Mouse (Mus musculus): Measurements from ENCODE around the gene Irf2bp1.
A peak's percentile ranks its signal among the peaks of the same experiment; 100 is the strongest.

The Irf2bp1 gene

GRCm38 (mm10) chr7:19028067-19028466, 24.2 kb downstream of the Irf2bp1 start:
- DNase-seq (ENCODE audit: low spot score in 2 of 2), result no peak

GRCm38 (mm10) chr7:19029084-19029653, 25.3 kb downstream of the Irf2bp1 start:
- DNase-seq (ENCODE audit: low spot score in 2 of 2), result no peak

- DNase-seq (ENCODE audit: low spot score in 2 of 2), result no peak
These were observed 27.8 kb downstream of the Irf2bp1 start for GRCm38 (mm10) chr7:19031641-19032040.

- no peak for DNase-seq (ENCODE audit: low spot score in 2 of 2)
These were observed 40.8 kb downstream of the Irf2bp1 start for GRCm38 (mm10) chr7:19044616-19045015.

GRCm38 (mm10) chr7:19046286-19047069, 42.6 kb downstream of the Irf2bp1 start:
- no peak for DNase-seq (ENCODE audit: low spot score in 2 of 2)

- no peak for DNase-seq (ENCODE audit: low spot score in 2 of 2)
These were observed 44.2 kb downstream of the Irf2bp1 start for GRCm38 (mm10) chr7:19048006-19048527.

- DNase-seq (ENCODE audit: low spot score in 2 of 2), result no peak
These were observed 45.4 kb downstream of the Irf2bp1 start for GRCm38 (mm10) chr7:19049252-19049651.

- no peak for DNase-seq (ENCODE audit: low spot score in 2 of 2)
These were observed 46.3 kb downstream of the Irf2bp1 start for GRCm38 (mm10) chr7:19050172-19050571.

- no peak for DNase-seq (ENCODE audit: low spot score in 2 of 2)
These were observed 47.3 kb downstream of the Irf2bp1 start for GRCm38 (mm10) chr7:19051161-19051560.

GRCm38 (mm10) chr7:19052345-19053135, 48.7 kb downstream of the Irf2bp1 start:
- peak in 1 of 2 experiments; percentile 33 for DNase-seq (ENCODE audit: low spot score in 2 of 2)

- no peak for DNase-seq (ENCODE audit: low spot score in 2 of 2)
These were observed 49.3 kb downstream of the Irf2bp1 start for GRCm38 (mm10) chr7:19053136-19053532.

GRCm38 (mm10) chr7:19054047-19054776, 50.4 kb downstream of the Irf2bp1 start, which contains the start of gene Rsph6a:
Gene Rsph6a, plus strand, starts transcription at chr7:19054690.
- peak in 1 of 2 experiments; percentile 42 for DNase-seq (ENCODE audit: low spot score in 2 of 2)

- no peak for DNase-seq (ENCODE audit: low spot score in 2 of 2)
These were observed 50.9 kb downstream of the Irf2bp1 start for GRCm38 (mm10) chr7:19054777-19055076.

GRCm38 (mm10) chr7:19055108-19055507, 51.3 kb downstream of the Irf2bp1 start:
- no peak for DNase-seq (ENCODE audit: low spot score in 2 of 2)

Data from frontal cortex, postnatal 14 days (tissue).